Mouse (Mus musculus) forebrain, embryonic 16.5 days (tissue): ENCODE results near the gene Mrpl4. TPM values are rescaled to one million over a fixed set of nuclear protein-coding genes. Genes with fewer than 3 reads are reported as not detected.
"Not testable (repeated sequence)": the region's sequence is repeated elsewhere in the genome, so short reads cannot be mapped to it uniquely, and the experiment has no call there.

Experiments used
- ATAC-seq: fragments of 200-750 bp; cut with Nextera tagmentation; 2 replicates; pipeline ENCODE4 v1.8.0; 2017; ENCODE audit warnings: mild to moderate bottlenecking, moderate library complexity
- H3K27ac ChIP-seq: fragments of 300-500 bp; sonication (generic); 2 replicates; pipeline ENCODE4 v1.5.1; 2014; ENCODE audit warnings: low read length, control low read depth
- H3K27me3 ChIP-seq: fragments of 300-500 bp; sonication (generic); replicated peaks from 2 replicates; pipeline ENCODE4 v1.6.1; 2014; ENCODE audit warnings: low read length; ENCODE audit not compliant: control insufficient read depth, insufficient read depth
- H3K36me3 ChIP-seq: fragments of 300-500 bp; sonication (generic); 2 replicates; pipeline ENCODE4 v1.6.1; 2014; ENCODE audit not compliant: control insufficient read depth, insufficient read depth
- H3K4me1 ChIP-seq: fragments of 300-500 bp; sonication (generic); replicated peaks from 2 replicates; pipeline ENCODE4 v1.6.1; 2014; ENCODE audit warnings: low read length; ENCODE audit not compliant: control insufficient read depth, insufficient read depth
- H3K4me2 ChIP-seq: fragments of 300-500 bp; sonication (generic); 2 replicates; pipeline ENCODE4 v1.6.1; 2014; ENCODE audit warnings: mild to moderate bottlenecking, low read length, control low read depth
- H3K4me3 ChIP-seq: fragments of 300-500 bp; sonication (generic); replicated peaks from 2 replicates; pipeline ENCODE4 v1.5.1; 2014; ENCODE audit warnings: mild to moderate bottlenecking, low read length, control low read depth
- H3K9ac ChIP-seq: fragments of 300-500 bp; sonication (generic); replicated peaks from 2 replicates; pipeline ENCODE4 v1.6.1; 2014; ENCODE audit warnings: low read depth, low read length, control low read depth
- H3K9me3 ChIP-seq: fragments of 300-500 bp; sonication (generic); 2 replicates; pipeline ENCODE4 v1.6.1; 2016; ENCODE audit warnings: low read length; ENCODE audit not compliant: control insufficient read depth
- WGBS: fragments of 180-500 bp; shearing (Covaris S2); extraction: QIAGEN DNeasy Blood & Tissue Kit; methylation state at CpG from one replicate; pipeline ENCODE4 v1.1.7; 2014; 5-methylcytosine and 5-hydroxymethylcytosine counted together
- microRNA counts: library from miRNA; unstranded; fragments of <30 nt; microRNA quantifications from one replicate; lab custom pipeline; 2016
- microRNA-seq: library from miRNA; unstranded; fragments of <30 nt; microRNA quantifications from one replicate; pipeline ENCODE4, GENCODE M21; 2017
- polyA plus RNA-seq: library from polyadenylated mRNA; unstranded; fragments of >200 nt; fragmentation: Nextera tagmentation; extraction: Ambion mirVana; gene quantifications from 2 replicates; pipeline ENCODE4 v1.2.1, GENCODE M21; 2015

Mrpl4 gene
- polyA plus RNA-seq, 1 experiment from 2014 or later: 113 TPM

DNA sequence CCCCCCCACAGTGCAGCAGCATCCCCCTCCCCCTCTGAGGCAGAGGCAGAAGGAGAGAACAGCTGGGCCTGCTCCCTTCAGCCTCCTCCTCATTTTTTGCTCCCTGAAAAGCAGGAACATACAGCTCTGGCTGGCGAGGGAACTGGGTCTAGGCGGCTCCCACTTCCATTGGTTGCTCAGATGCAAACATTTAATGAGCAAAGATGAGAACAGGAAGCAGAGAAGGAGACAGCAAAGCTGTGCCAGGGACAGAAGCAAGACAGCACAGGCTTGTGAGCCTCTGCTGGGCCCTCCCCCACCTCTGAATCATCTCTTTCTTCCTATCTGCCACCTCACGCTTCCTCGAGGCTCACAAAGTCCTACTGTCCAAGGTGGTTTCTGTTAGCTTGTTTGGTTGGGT is 38.8 kb downstream of the Mrpl4 start:
- no peaks in the 10 kb centered on the region for H3K9me3 ChIP-seq
- 47% methylated on average over 4 of the region's 4 CpGs for WGBS

GRCm38 (mm10) chr9:21043563-21043962 is 41.0 kb downstream of the Mrpl4 start:
- no peaks in the 10 kb centered on the region for H3K4me1 ChIP-seq
- 86% methylated on average over 4 of the region's 4 CpGs for WGBS
- no peaks in the 10 kb centered on the region for H3K9me3 ChIP-seq
- ATAC-seq: no peak
- H3K4me3 ChIP-seq: no peak overlapping the region
- H3K27me3 ChIP-seq: peaks cover 14% of the 10 kb centered on the region
- H3K27ac ChIP-seq: no peak overlapping the region
- no peak overlapping the region for H3K9ac ChIP-seq
- H3K36me3 ChIP-seq: no peaks in the 10 kb centered on the region
- no peak overlapping the region for H3K4me2 ChIP-seq

More for the DNA sequence above, 38.8 kb downstream of the Mrpl4 start:
- Histone ChIP-seq H3K4me3 (no peak overlapping the region), H3K9ac (no peak overlapping the region), H3K36me3 (no peaks in the 10 kb centered on the region), H3K27ac (no peak overlapping the region), H3K27me3 (peaks cover 36% of the 10 kb centered on the region), H3K4me1 (peaks cover 14% of the 10 kb centered on the region), H3K4me2 (no peak overlapping the region)
- no peak for ATAC-seq

GRCm38 (mm10) chr9:21044785-21045184 is 42.2 kb downstream of the Mrpl4 start:
- ATAC-seq, H3K4me3 ChIP-seq, H3K27ac ChIP-seq, H3K9me3 ChIP-seq, H3K9ac ChIP-seq, H3K4me1 ChIP-seq, H3K27me3 ChIP-seq, H3K4me2 ChIP-seq, H3K36me3 ChIP-seq: not testable (repeated sequence)
- 46% methylated on average over 1 of the region's 1 CpGs for WGBS

DNA sequence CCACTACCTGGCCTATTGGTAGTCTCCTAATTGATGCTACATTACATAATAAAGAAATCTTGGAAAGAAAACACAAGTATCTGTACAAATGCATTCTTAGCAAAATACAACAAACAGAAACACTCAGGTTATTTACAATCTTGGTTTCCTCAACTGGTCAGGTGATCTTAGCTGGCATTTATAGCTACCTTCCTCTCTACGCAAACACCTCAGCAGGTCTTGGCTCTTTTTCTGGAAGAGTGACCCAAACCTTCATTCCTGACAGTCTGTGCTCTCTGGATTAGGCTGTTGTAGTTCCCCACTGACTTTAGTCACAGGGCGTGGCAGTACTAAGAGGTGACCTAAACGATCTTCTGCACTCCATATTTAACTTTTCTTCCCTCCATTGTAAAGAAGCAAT is 42.7 kb downstream of the Mrpl4 start:
- H3K4me2 ChIP-seq: no peak overlapping the region
- 80% methylated on average over 3 of the region's 3 CpGs for WGBS
- no peaks in the 10 kb centered on the region for H3K4me1 ChIP-seq
- H3K27me3 ChIP-seq: 0 out of 2 replicates have a peak, but pooled peaks cover 3% of the 10 kb centered on the region
- no peak overlapping the region for H3K4me3 ChIP-seq
- no peaks in the 10 kb centered on the region for H3K9me3 ChIP-seq
- ATAC-seq: no peak
- H3K27ac ChIP-seq: no peak overlapping the region
- no peaks in the 10 kb centered on the region for H3K36me3 ChIP-seq
- H3K9ac ChIP-seq: no peak overlapping the region

- Histone ChIP-seq H3K4me3 (no peak overlapping the region), H3K36me3 (no peaks in the 10 kb centered on the region), H3K4me2 (no peak overlapping the region), H3K4me1 (no peaks in the 10 kb centered on the region), H3K9me3 (no peaks in the 10 kb centered on the region), H3K9ac (no peak overlapping the region), H3K27ac (no peak overlapping the region), H3K27me3 (no peaks in the 10 kb centered on the region)
- no peak for ATAC-seq
- WGBS: 70% methylated on average over 10 of the region's 10 CpGs
These were observed 49.0 kb downstream of the Mrpl4 start for GRCm38 (mm10) chr9:21051578-21051977.

MicroRNA genes within 50 kb of the gene (microRNA counts, 519-probe panel; counts per million panel counts)
- microRNA mmu-miR-1900 (lab: Ali Mortazavi, UCI): 2,894 counts per million, percentile 75 among the panel's probes with 10 or more counts

Small RNAs within 50 kb of the gene (microRNA-seq; reads per million reads assigned to microRNA genes)
- gene Mir1900: not detected

Other genes with a start within 250 kb of the Mrpl4 start
- 0.26 and 0.33 TPM in 2 replicates for gene Col5a3, start 187.7 kb upstream of the Mrpl4 start, polyA plus RNA-seq
- gene Rdh8, start 184.2 kb upstream of the Mrpl4 start, polyA plus RNA-seq: not detected in 2 replicates
- gene A230050P20Rik, start 134.1 kb upstream of the Mrpl4 start, polyA plus RNA-seq: 4.6 and 8.8 TPM in 2 replicates
- 16.6 and 20.2 TPM in 2 replicates for gene Angptl6, start 123.0 kb upstream of the Mrpl4 start, polyA plus RNA-seq
- gene Ppan, start 114.6 kb upstream of the Mrpl4 start, polyA plus RNA-seq: 59.6 and 60.4 TPM in 2 replicates
- 260 and 268 TPM in 2 replicates for gene Eif3g, start 104.1 kb upstream of the Mrpl4 start, polyA plus RNA-seq
- gene Dnmt1, start 42.9 kb upstream of the Mrpl4 start, polyA plus RNA-seq: 85.3 and 88.9 TPM in 2 replicates
- gene S1pr2, start 26.0 kb upstream of the Mrpl4 start, polyA plus RNA-seq: 7.5 and 7.7 TPM in 2 replicates
- 3.3 and 4.5 TPM in 2 replicates for gene Icam1, start 13.2 kb downstream of the Mrpl4 start, polyA plus RNA-seq
- not detected in 2 replicates for gene Icam4, start 26.6 kb downstream of the Mrpl4 start, polyA plus RNA-seq
- 2.3 and 2.4 TPM in 2 replicates for gene Icam5, start 29.3 kb downstream of the Mrpl4 start, polyA plus RNA-seq
- gene Zglp1, start 64.4 kb downstream of the Mrpl4 start, polyA plus RNA-seq: 0.25 and 1.7 TPM in 2 replicates
- gene Gm49373, start 70.4 kb downstream of the Mrpl4 start, polyA plus RNA-seq: 1.2 and 1.4 TPM in 2 replicates
- 49.7 and 60.5 TPM in 2 replicates for gene Fdx1l, start 70.9 kb downstream of the Mrpl4 start, polyA plus RNA-seq
- gene Gm38431, start 89.3 kb downstream of the Mrpl4 start, polyA plus RNA-seq: 1.6 and 1.9 TPM in 2 replicates
- 37.4 and 38.8 TPM in 2 replicates for gene Raver1, start 89.3 kb downstream of the Mrpl4 start, polyA plus RNA-seq
- gene Tyk2, start 128.5 kb downstream of the Mrpl4 start, polyA plus RNA-seq: 10.4 and 13.7 TPM in 2 replicates
- 213 and 234 TPM in 2 replicates for gene Cdc37, start 147.2 kb downstream of the Mrpl4 start, polyA plus RNA-seq
- 24.9 and 32.0 TPM in 2 replicates for gene Pde4a, start 163.0 kb downstream of the Mrpl4 start, polyA plus RNA-seq
- gene Keap1, start 236.6 kb downstream of the Mrpl4 start, polyA plus RNA-seq: 74.2 and 78.5 TPM in 2 replicates
- 2.6 and 2.8 TPM in 2 replicates for gene S1pr5, start 245.7 kb downstream of the Mrpl4 start, polyA plus RNA-seq